Mouse (Mus musculus) lung, embryonic 15.5 days (tissue): ENCODE data around the gene Gpr179. TPM values are rescaled to one million over a fixed set of nuclear protein-coding genes. Genes with fewer than 3 reads are reported as not detected.
"Not testable (repeated sequence)": the region's sequence is repeated elsewhere in the genome, so short reads cannot be mapped to it uniquely, and the experiment has no call there.

Source experiments
- ATAC-seq: fragments of 200-750 bp; cut with Nextera tagmentation; 2 replicates; pipeline ENCODE4 v1.8.0; 2017; ENCODE audit warnings: moderate number of reproducible peaks, borderline replicate concordance; ENCODE audit not compliant: low FRiP score, low TSS enrichment; ENCODE audit errors: extremely low read depth
- H3K27ac ChIP-seq: fragments of 300-500 bp; sonication (generic); 2 replicates; pipeline ENCODE4 v1.5.1; 2015; ENCODE audit warnings: moderate library complexity, mild to moderate bottlenecking, inconsistent platforms
- H3K27me3 ChIP-seq: fragments of 300-500 bp; sonication (generic); 2 replicates; pipeline ENCODE4 v1.6.1; 2015; ENCODE audit warnings: inconsistent platforms
- H3K36me3 ChIP-seq: fragments of 300-500 bp; sonication (generic); 2 replicates; pipeline ENCODE4 v1.6.1; 2015; ENCODE audit warnings: inconsistent platforms
- H3K4me1 ChIP-seq: fragments of 300-500 bp; sonication (generic); 2 replicates; pipeline ENCODE4 v1.6.1; 2015; ENCODE audit warnings: inconsistent platforms
- H3K4me2 ChIP-seq: fragments of 300-500 bp; sonication (generic); 2 replicates; pipeline ENCODE4 v1.6.1; 2015; ENCODE audit warnings: inconsistent platforms, mild to moderate bottlenecking, moderate library complexity
- H3K4me3 ChIP-seq: fragments of 300-500 bp; sonication (generic); 2 replicates; pipeline ENCODE4 v1.5.1; 2015; ENCODE audit warnings: mild to moderate bottlenecking, inconsistent platforms
- H3K9ac ChIP-seq: fragments of 300-500 bp; sonication (generic); 2 replicates; pipeline ENCODE4 v1.6.1; 2015; ENCODE audit warnings: inconsistent platforms
- H3K9me3 ChIP-seq: fragments of 300-500 bp; sonication (generic); 2 replicates; pipeline ENCODE4 v1.6.1; 2016; ENCODE audit warnings: inconsistent platforms
- WGBS: fragments of 180-500 bp; shearing (Covaris S2); methylation state at CpG from one replicate; pipeline ENCODE4 v1.1.7; 2015; 5-methylcytosine and 5-hydroxymethylcytosine counted together
- polyA plus RNA-seq: library from polyadenylated mRNA; unstranded; fragments of >200 nt; fragmentation: Nextera tagmentation; extraction: Ambion mirVana; gene quantifications from 2 replicates; pipeline ENCODE4 v1.2.1, GENCODE M21; 2015

Gene Gpr179
- polyA plus RNA-seq, 1 experiment from 2014 or later: 0.07 TPM

GRCm38 (mm10) chr11:97372159-97372864 is 20.4 kb upstream of the Gpr179 start:
- H3K4me3 ChIP-seq: no peak overlapping the region
- H3K4me1 ChIP-seq: peaks cover 23% of the 10 kb centered on the region
- no peak overlapping the region for H3K9ac ChIP-seq
- peaks cover 27% of the 10 kb centered on the region for H3K36me3 ChIP-seq
- ATAC-seq: no peak
- no peaks in the 10 kb centered on the region for H3K27me3 ChIP-seq
- no peak overlapping the region for H3K27ac ChIP-seq
- no peaks in the 10 kb centered on the region for H3K9me3 ChIP-seq
- H3K4me2 ChIP-seq: no peak overlapping the region
- WGBS: 70% methylated on average over 6 of the region's 6 CpGs

- peaks cover 14% of the 10 kb centered on the region for H3K36me3 ChIP-seq
- no peak overlapping the region for H3K4me3 ChIP-seq
- H3K9me3 ChIP-seq: no peaks in the 10 kb centered on the region
- 39% methylated on average over 7 of the region's 7 CpGs for WGBS
- H3K4me2 ChIP-seq: no peak overlapping the region
- H3K27ac ChIP-seq: no peak overlapping the region
- no peak overlapping the region for H3K9ac ChIP-seq
- H3K27me3 ChIP-seq: no peaks in the 10 kb centered on the region
- ATAC-seq: no peak
- H3K4me1 ChIP-seq: peaks cover 27% of the 10 kb centered on the region
These were observed 18.6 kb upstream of the Gpr179 start for GRCm38 (mm10) chr11:97370329-97371091.

GRCm38 (mm10) chr11:97368501-97368900 is 16.6 kb upstream of the Gpr179 start:
- Histone ChIP-seq H3K4me1 (peaks cover 47% of the 10 kb centered on the region), H3K9me3 (no peaks in the 10 kb centered on the region), H3K4me3 (no peak overlapping the region), H3K4me2 (no peak overlapping the region), H3K27ac (no peak overlapping the region; the same call in 1 of the 2 replicates), H3K36me3 (0 out of 2 replicates have a peak, but pooled peaks cover 3% of the 10 kb centered on the region), H3K27me3 (no peaks in the 10 kb centered on the region), H3K9ac (no peak overlapping the region)
- ATAC-seq: no peak
- 65% methylated on average over 5 of the region's 5 CpGs for WGBS

DNA sequence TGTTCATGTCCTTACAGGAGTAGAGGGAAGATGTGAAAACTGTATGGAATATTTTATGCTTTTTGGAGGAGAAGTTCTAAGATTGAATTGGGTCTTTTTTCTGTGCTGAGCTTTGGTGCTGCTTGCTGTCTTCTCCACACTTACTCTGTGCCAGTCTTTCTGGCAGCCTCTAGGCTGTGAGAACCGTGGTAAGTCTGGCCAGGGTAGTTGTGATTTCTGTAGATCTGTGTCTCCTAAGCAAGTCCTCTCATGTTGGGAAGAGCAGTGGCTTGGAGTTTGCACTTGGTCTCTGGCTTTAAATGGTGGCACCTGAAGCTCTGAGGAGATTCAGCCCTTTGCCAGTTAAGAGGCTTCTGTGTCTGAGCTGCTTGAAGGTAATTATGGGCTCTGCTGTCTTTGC is 13.7 kb upstream of the Gpr179 start:
- H3K27me3 ChIP-seq: no peaks in the 10 kb centered on the region
- no peaks in the 10 kb centered on the region for H3K9me3 ChIP-seq
- H3K4me1 ChIP-seq: peaks cover 47% of the 10 kb centered on the region
- H3K27ac ChIP-seq: no peak overlapping the region
- H3K36me3 ChIP-seq: no peaks in the 10 kb centered on the region
- no peak overlapping the region for H3K4me3 ChIP-seq
- no peak for ATAC-seq
- WGBS: 55% methylated on average over 1 of the region's 1 CpGs
- H3K9ac ChIP-seq: no peak overlapping the region
- H3K4me2 ChIP-seq: peak overlapping the region; percentile 84; the same call in 1 of the 2 replicates

GRCm38 (mm10) chr11:97363644-97363995 is 11.7 kb upstream of the Gpr179 start:
- peak overlapping the region; percentile 85 for H3K4me3 ChIP-seq
- no peak for ATAC-seq
- peaks cover 38% of the 10 kb centered on the region for H3K4me1 ChIP-seq
- H3K9ac ChIP-seq: peak overlapping the region; percentile 99
- no peaks in the 10 kb centered on the region for H3K36me3 ChIP-seq
- no peaks in the 10 kb centered on the region for H3K27me3 ChIP-seq
- H3K9me3 ChIP-seq: no peaks in the 10 kb centered on the region
- H3K4me2 ChIP-seq: peak overlapping the region; percentile 84
- 0 out of 2 replicates have a peak overlapping the region, but pooled peaks have one; percentile 82 for H3K27ac ChIP-seq
- WGBS: 1% methylated on average over 7 of the region's 7 CpGs

GRCm38 (mm10) chr11:97362943-97363643 is 11.2 kb upstream of the Gpr179 start:
- Histone ChIP-seq H3K9me3 (no peaks in the 10 kb centered on the region), H3K27me3 (no peaks in the 10 kb centered on the region), H3K27ac (peak overlapping the region; percentile 82), H3K9ac (peak overlapping the region; percentile 99), H3K36me3 (no peaks in the 10 kb centered on the region), H3K4me1 (peaks cover 33% of the 10 kb centered on the region), H3K4me2 (peak overlapping the region; percentile 84), H3K4me3 (peak overlapping the region; percentile 85)
- 0 out of 2 replicates have a peak, but pooled peaks have one; percentile 19 for ATAC-seq
- WGBS: under 1% methylated on average over 49 of the region's 49 CpGs

GRCm38 (mm10) chr11:97362649-97362942 is 10.7 kb upstream of the Gpr179 start:
- Histone ChIP-seq H3K4me1 (peaks cover 29% of the 10 kb centered on the region), H3K27ac (peak overlapping the region; percentile 82), H3K4me3 (peak overlapping the region; percentile 85), H3K4me2 (peak overlapping the region; percentile 84), H3K9me3 (no peaks in the 10 kb centered on the region), H3K27me3 (no peaks in the 10 kb centered on the region), H3K36me3 (no peaks in the 10 kb centered on the region), H3K9ac (peak overlapping the region; percentile 99)
- under 1% methylated on average over 39 of the region's 39 CpGs for WGBS
- ATAC-seq: peak; percentile 50

GRCm38 (mm10) chr11:97361948-97362648 is 10.2 kb upstream of the Gpr179 start, which contains the start of gene Socs7:
TSS of gene Socs7 (plus strand) at chr11:97362551.
- H3K27me3 ChIP-seq: no peaks in the 10 kb centered on the region
- H3K4me1 ChIP-seq: peaks cover 26% of the 10 kb centered on the region
- peak; percentile 95 for ATAC-seq
- WGBS: under 1% methylated on average over 29 of the region's 81 CpGs
- peak within 1 kb of the TSS; percentile 84 for H3K4me2 ChIP-seq
- peak within 1 kb of the TSS; percentile 86 for H3K27ac ChIP-seq
- H3K9ac ChIP-seq: peak within 1 kb of the TSS; percentile 99
- H3K36me3 ChIP-seq: no peaks in the 10 kb centered on the region
- H3K9me3 ChIP-seq: no peaks in the 10 kb centered on the region
- H3K4me3 ChIP-seq: peak within 1 kb of the TSS; percentile 85

GRCm38 (mm10) chr11:97357663-97358062 is 5.8 kb upstream of the Gpr179 start:
- WGBS: 16% methylated on average over 6 of the region's 6 CpGs
- H3K9me3 ChIP-seq, H3K4me2 ChIP-seq, H3K27me3 ChIP-seq, H3K4me1 ChIP-seq, H3K27ac ChIP-seq, H3K4me3 ChIP-seq, H3K9ac ChIP-seq, ATAC-seq, H3K36me3 ChIP-seq: not testable (repeated sequence)

GRCm38 (mm10) chr11:97355247-97355646 is 3.4 kb upstream of the Gpr179 start:
- peaks cover 3% of the 10 kb centered on the region for H3K4me1 ChIP-seq
- no peak overlapping the region for H3K9ac ChIP-seq
- 74% methylated on average over 7 of the region's 7 CpGs for WGBS
- H3K4me2 ChIP-seq: no peak overlapping the region
- H3K4me3 ChIP-seq: no peak overlapping the region
- no peaks in the 10 kb centered on the region for H3K36me3 ChIP-seq
- no peak for ATAC-seq
- H3K27me3 ChIP-seq: no peaks in the 10 kb centered on the region
- no peaks in the 10 kb centered on the region for H3K9me3 ChIP-seq
- H3K27ac ChIP-seq: no peak overlapping the region

GRCm38 (mm10) chr11:97354646-97355045 is 2.8 kb upstream of the Gpr179 start:
- Histone ChIP-seq H3K4me2 (no peak overlapping the region), H3K36me3 (no peaks in the 10 kb centered on the region), H3K27ac (no peak overlapping the region), H3K9ac (no peak overlapping the region), H3K9me3 (no peaks in the 10 kb centered on the region), H3K4me3 (no peak overlapping the region), H3K27me3 (no peaks in the 10 kb centered on the region), H3K4me1 (peaks cover 7% of the 10 kb centered on the region)
- ATAC-seq: no peak
- WGBS: 61% methylated on average over 2 of the region's 2 CpGs
